Comparison of ENCODE assay signal across 24 mouse cellular contexts in the genomic region with DNA sequence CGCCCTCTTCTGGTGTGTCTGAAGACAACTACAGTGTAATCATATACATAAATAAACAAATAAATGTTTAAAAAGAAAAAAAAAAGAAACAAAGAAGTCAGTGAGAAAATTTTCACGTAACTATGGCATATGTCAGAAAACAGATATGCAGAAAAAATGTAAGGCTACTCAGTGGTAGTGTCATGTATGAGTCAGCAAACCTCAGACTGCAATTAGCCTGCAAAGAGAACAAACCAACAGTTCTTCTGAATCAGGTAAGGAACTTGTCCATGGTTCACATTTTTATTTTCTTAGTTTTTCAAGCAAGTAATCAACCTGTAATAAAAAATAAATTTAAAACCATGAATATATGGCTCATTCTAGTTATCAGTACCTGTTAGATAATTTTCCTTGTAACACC. TPM values are rescaled to one million over a fixed set of nuclear protein-coding genes. Genes with fewer than 3 reads are reported as not detected.
DNase-seq lines count a peak whose midpoint lies in the region; ATAC-seq and TF ChIP-seq lines count a peak whose summit lies in the region.
"Had no signal": no experiment of that assay in that cellular context is flagged by ENCODE, and none has a peak within 500 bp of the region (broad histone marks: within the 10 kb centered on the region; RNA-seq: fewer than 3 reads in every experiment).

No protein-coding gene starts in this region.

- H3K4me1 ChIP-seq in MEL (ENCODE audit: control insufficient read depth in 1 of 2, insufficient read depth in 2 of 2, low read length in 2 of 2): peaks cover 0 to 2% of the 10 kb centered on the region in 2 experiments; a peak in 2 of 4 replicates
- H3K4me1 ChIP-seq in midbrain, postnatal 0 days (ENCODE audit: insufficient read depth, low read length): no peaks in the 10 kb centered on the region
- H3K4me1 ChIP-seq: embryonic facial prominence, embryonic 10.5 days; embryonic facial prominence, embryonic 12.5 days; forebrain, embryonic 13.5 days; forebrain, embryonic 15.5 days had no signal

- no peak for TF ChIP-seq CTCF in MEL (IDR thresholded peaks at IDR 0.05 in 2 of 3, conservative IDR thresholded peaks at IDR 0.05 in 1 of 3; ENCODE audit: control insufficient read depth in 1 of 3, insufficient read depth in 1 of 3, low read depth in 2 of 3, low read length in 3 of 3, poor library complexity in 1 of 3, severe bottlenecking in 1 of 3)
- TF ChIP-seq CTCF in midbrain, postnatal 0 days (IDR thresholded peaks at IDR 0.05): no peak

- ATAC-seq in midbrain, postnatal 0 days (ENCODE audit: low FRiP score): no peak
- no peak for ATAC-seq in monocyte, adult 5-6 weeks (replicated peaks; ENCODE audit: insufficient number of reproducible peaks, low FRiP score, low TSS enrichment, poor library complexity, severe bottlenecking)
- ATAC-seq: activated CD4-positive, CD25-positive, alpha-beta regulatory T cell, adult 4 months; CD4-positive, CD25-positive, alpha-beta regulatory T cell, adult 4 months; forebrain, embryonic 13.5 days; forebrain, embryonic 15.5 days; forebrain, postnatal 0 days; Patski had no signal

- no peak overlapping the region for H3K9ac ChIP-seq in MEL (ENCODE audit: control insufficient read depth, low read depth, low read length, poor library complexity, severe bottlenecking)
- no peak overlapping the region for H3K9ac ChIP-seq in midbrain, postnatal 0 days (replicated peaks; ENCODE audit: low read length, poor library complexity, severe bottlenecking)
- H3K9ac ChIP-seq: embryonic facial prominence, embryonic 12.5 days; forebrain, embryonic 13.5 days; forebrain, embryonic 15.5 days; forebrain, postnatal 0 days had no signal

- H3K4me3 ChIP-seq in MEL (ENCODE audit: control insufficient read depth in 1 of 2, insufficient read depth in 1 of 2, low read depth in 2 of 2, low read length in 2 of 2): no peak overlapping the region
- H3K4me3 ChIP-seq in midbrain, postnatal 0 days (ENCODE audit: low read depth, low read length): no peak overlapping the region
- H3K4me3 ChIP-seq: embryonic facial prominence, embryonic 10.5 days; embryonic facial prominence, embryonic 12.5 days; forebrain, embryonic 13.5 days; forebrain, embryonic 15.5 days had no signal

- no peak for TF ChIP-seq POLR2A in MEL (IDR thresholded peaks at IDR 0.05; ENCODE audit: control insufficient read depth in 1 of 2, insufficient read depth in 1 of 2, low read depth in 1 of 2, low read length in 2 of 2, poor library complexity in 1 of 2)

- no peaks in the 10 kb centered on the region for H3K79me2 ChIP-seq in MEL (ENCODE audit: control insufficient read depth, insufficient read depth, low read length, poor library complexity)

- peaks cover 2 to 10% of the 10 kb centered on the region in 2 experiments; a peak in 3 of 4 replicates for H3K36me3 ChIP-seq in MEL (ENCODE audit: control insufficient read depth in 1 of 2, insufficient read depth in 2 of 2, low read length in 2 of 2)
- H3K36me3 ChIP-seq in midbrain, postnatal 0 days (ENCODE audit: insufficient read depth, low read length): no peaks in the 10 kb centered on the region; the same call in 1 of the 2 replicates
- H3K36me3 ChIP-seq: embryonic facial prominence, embryonic 10.5 days; embryonic facial prominence, embryonic 12.5 days had no signal

- 65% methylated on average over 2 of the region's 2 CpGs for WGBS in midbrain, postnatal 0 days

- H3K27ac ChIP-seq in MEL (ENCODE audit: control insufficient read depth, low read depth, low read length): no peak overlapping the region
- H3K27ac ChIP-seq in midbrain, postnatal 0 days (ENCODE audit: low read depth, low read length): no peak overlapping the region
- H3K27ac ChIP-seq: embryonic facial prominence, embryonic 10.5 days; embryonic facial prominence, embryonic 12.5 days; forebrain, embryonic 13.5 days; forebrain, embryonic 15.5 days had no signal

- H3K27me3 ChIP-seq in MEL (ENCODE audit: control insufficient read depth in 1 of 2, insufficient read depth in 2 of 2, low read length in 2 of 2): no peaks in the 10 kb centered on the region
- no peaks in the 10 kb centered on the region for H3K27me3 ChIP-seq in midbrain, postnatal 0 days (ENCODE audit: insufficient read depth, low read length)
- H3K27me3 ChIP-seq: CH12.LX; embryonic facial prominence, embryonic 12.5 days; forebrain, embryonic 13.5 days; forebrain, embryonic 15.5 days; Patski had no signal

- DNase-seq in 3T3-L1 (ENCODE audit: low read depth, low spot score): peak; percentile 73
- DNase-seq in 416B (ENCODE audit: low read depth): peak; percentile 62
- DNase-seq in MEL (ENCODE audit: low read depth, low spot score): peak; percentile 41
- no peak for DNase-seq in urinary bladder, adult 18-20 months (ENCODE audit: low spot score in 2 of 2)
- no peak for DNase-seq in midbrain, postnatal 0 days (ENCODE audit: low spot score)
- DNase-seq: adrenal gland, adult 8-10 months; adrenal gland, postnatal 14 days; adrenal gland, postnatal 36 days; cerebellum, adult 11-12 months; cerebellum, adult 2 months; cerebellum, adult 9-10 months; cerebellum, postnatal 10 days; cerebellum, postnatal 25 days; forebrain, postnatal 0 days had no signal

- no peak for TF ChIP-seq EP300 in MEL (IDR thresholded peaks at IDR 0.05; ENCODE audit: low read depth in 1 of 2, low read length in 2 of 2)

- no peak for TF ChIP-seq RAD21 in MEL (IDR thresholded peaks at IDR 0.05; ENCODE audit: low read depth, low read length)

- no peaks in the 10 kb centered on the region for H3K9me3 ChIP-seq in MEL (replicated peaks; ENCODE audit: insufficient read depth, low read length)
- H3K9me3 ChIP-seq in midbrain, postnatal 0 days (ENCODE audit: low read length): no peaks in the 10 kb centered on the region
- H3K9me3 ChIP-seq: embryonic facial prominence, embryonic 10.5 days; embryonic facial prominence, embryonic 12.5 days; forebrain, embryonic 13.5 days; forebrain, embryonic 15.5 days; G1E had no signal

- H3K4me2 ChIP-seq in midbrain, postnatal 0 days (ENCODE audit: low read depth, low read length, poor library complexity, severe bottlenecking): no peak overlapping the region
- H3K4me2 ChIP-seq: embryonic facial prominence, embryonic 12.5 days; forebrain, embryonic 13.5 days; forebrain, embryonic 15.5 days had no signal

TF ChIP-seq in MEL, 35 proteins besides CTCF, POLR2A, EP300 and RAD21:
- no peak for TF ChIP-seq MAX (IDR thresholded peaks at IDR 0.05; ENCODE audit: low read length)
- TF ChIP-seq BHLHE40 (IDR thresholded peaks at IDR 0.05; ENCODE audit: borderline replicate concordance, low read depth, low read length): no peak
- TF ChIP-seq JUND (IDR thresholded peaks at IDR 0.05; ENCODE audit: low read depth, low read length): no peak
- TF ChIP-seq TBP (IDR thresholded peaks at IDR 0.05; ENCODE audit: low read depth, low read length): no peak
- TF ChIP-seq CHD2 (IDR thresholded peaks at IDR 0.05; ENCODE audit: low read length): no peak
- no peak for TF ChIP-seq ZMIZ1 (IDR thresholded peaks at IDR 0.05; ENCODE audit: low read depth, low read length)
- no peak for TF ChIP-seq MYC (IDR thresholded peaks at IDR 0.05; ENCODE audit: low read depth, low read length)
- TF ChIP-seq UBTF (IDR thresholded peaks at IDR 0.05; ENCODE audit: borderline replicate concordance, insufficient read depth, low read depth, low read length): no peak
- no peak for TF ChIP-seq NRF1 (IDR thresholded peaks at IDR 0.05; ENCODE audit: insufficient read depth, low read depth, low read length, poor library complexity, severe bottlenecking)
- TF ChIP-seq USF2 (IDR thresholded peaks at IDR 0.05; ENCODE audit: borderline replicate concordance in 1 of 2, insufficient read depth in 1 of 2, low read depth in 1 of 2, low read length in 2 of 2): no peak
- no peak for TF ChIP-seq ZC3H11A (IDR thresholded peaks at IDR 0.05; ENCODE audit: low read depth, low read length)

RNA-seq across cellular contexts. Expression of gene Trmt11, which starts 7.6 kb away (rescaled TPM):
- 22.6 and 23.4 TPM in 2 replicates for total RNA-seq in MEL (2012; rRNA removed)
- polyA plus RNA-seq in MEL (2012; ENCODE audit: insufficient read depth in 1 of 2, insufficient read length in 2 of 2, low read depth in 1 of 2, low replicate concordance in 2 of 2, missing spikeins in 1 of 2): 10 to 100 TPM in 1 of 2 experiments, not detected in 1; 15.8 TPM
- 6.5 and 13.4 TPM in 2 replicates for total RNA-seq in midbrain, postnatal 0 days (2014; rRNA removed)
- 15.5 and 17.4 TPM in 2 replicates for polyA plus RNA-seq in midbrain, postnatal 0 days (2015; fragmentation: Nextera tagmentation; extraction: Ambion mirVana)
- total RNA-seq in monocyte, adult 5-6 weeks (2017): 9.3 to 29.2 TPM (median 18.8 TPM) in 3 replicates

RNA-seq across cellular contexts. Expression of gene Hint3, which starts 21.3 kb away (rescaled TPM):
- 6.8 and 7.7 TPM in 2 replicates for total RNA-seq in MEL (2012; rRNA removed)
- 1 to 10 TPM in 1 of 2 experiments, not detected in 1; 6.4 TPM for polyA plus RNA-seq in MEL (2012; ENCODE audit: insufficient read depth in 1 of 2, insufficient read length in 2 of 2, low read depth in 1 of 2, low replicate concordance in 2 of 2, missing spikeins in 1 of 2)
- 15.1 and 29.5 TPM in 2 replicates for total RNA-seq in midbrain, postnatal 0 days (2014; rRNA removed)
- 12.6 and 13.2 TPM in 2 replicates for polyA plus RNA-seq in midbrain, postnatal 0 days (2015; fragmentation: Nextera tagmentation; extraction: Ambion mirVana)
- 18.7 to 22.6 TPM (median 19.9 TPM) in 3 replicates for total RNA-seq in monocyte, adult 5-6 weeks (2017)

Comparison
In these comparisons a context has a peak if more than half of its experiments do, and no peak if none do; other contexts are left out.
1. DNase-seq: peak in 3T3-L1 (single experiment), 416B (single experiment) and MEL (single experiment); none in urinary bladder, adult 18-20 months (0 of 2) and midbrain, postnatal 0 days (single experiment).